Mouse (Mus musculus) CH12.LX (cell line): ENCODE measurements around the gene Acsm5. TPM values are rescaled to one million over a fixed set of nuclear protein-coding genes. Genes with fewer than 3 reads are reported as not detected.
"Not testable (repeated sequence)": the region's sequence is repeated elsewhere in the genome, so short reads cannot be mapped to it uniquely, and the experiment has no call there.

ENCODE experiments used
- DNase-seq: peaks from one replicate; pipeline ENCODE4 v3.0.0-alpha.2; 2013; ENCODE audit errors: extremely low read depth
- H3K27ac ChIP-seq: 2 replicates; pipeline ENCODE4 v1.5.1; 2012; ENCODE audit warnings: low read depth, mild to moderate bottlenecking, control low read depth, moderate library complexity; ENCODE audit not compliant: insufficient read depth
- H3K27me3 ChIP-seq: replicated peaks from 2 replicates; pipeline ENCODE3; 2012; ENCODE audit warnings: inconsistent platforms
- H3K36me3 ChIP-seq, 2 experiments: replicated peaks in 1 of 2; 2 replicates each; pipeline versions ENCODE3 to v1.6.1; 2012; ENCODE audit warnings: inconsistent platforms in 1 of 2, low read length in 1 of 2, mild to moderate bottlenecking in 1 of 2, mixed read lengths in 1 of 2, moderate library complexity in 1 of 2; ENCODE audit not compliant: control insufficient read depth in 1 of 2, insufficient read depth in 1 of 2
- H3K4me1 ChIP-seq, 2 experiments: 2 replicates each; pipeline ENCODE4 v1.6.1; 2012; ENCODE audit warnings: inconsistent platforms in 1 of 2, moderate library complexity in 1 of 2; ENCODE audit not compliant: insufficient read depth in 2 of 2, control insufficient read depth in 1 of 2
- H3K4me2 ChIP-seq: 2 replicates; pipeline ENCODE4 v1.6.1; 2012; ENCODE audit warnings: low read depth, mild to moderate bottlenecking, control low read depth; ENCODE audit not compliant: poor library complexity, insufficient read depth, severe bottlenecking
- H3K4me3 ChIP-seq, 3 experiments: fragments of 150-350 bp in 1 of 3; sonication (generic) in 1 of 3; replicated peaks in 1 of 3; 2 replicates each; pipeline versions ENCODE3 to v1.5.1; 2011 to 2012; ENCODE audit warnings: low read depth in 2 of 3, low read length in 2 of 3, mild to moderate bottlenecking in 2 of 3, moderate library complexity in 2 of 3, control low read depth in 1 of 3, improper control_type of control experiment in 1 of 3, inconsistent platforms in 1 of 3, mixed read lengths in 1 of 3; ENCODE audit not compliant: poor library complexity in 1 of 3
- H3K79me2 ChIP-seq: replicated peaks from 2 replicates; pipeline ENCODE4 v1.6.1; 2012; ENCODE audit warnings: mild to moderate bottlenecking, moderate library complexity; ENCODE audit not compliant: control insufficient read depth, poor library complexity, insufficient read depth, severe bottlenecking; ENCODE audit errors: extremely low read depth
- H3K9ac ChIP-seq: 2 replicates; pipeline ENCODE4 v1.6.1; 2012; ENCODE audit warnings: low read depth, mild to moderate bottlenecking, control low read depth, moderate library complexity; ENCODE audit not compliant: insufficient read depth
- H3K9me3 ChIP-seq: replicated peaks from 2 replicates; pipeline ENCODE3; 2012; ENCODE audit warnings: low read length, inconsistent platforms, mixed read lengths
- BHLHE40 ChIP-seq: IDR thresholded peaks from 2 replicates; pipeline ENCODE4 v1.6.1; 2011; ENCODE audit warnings: mild to moderate bottlenecking, low read depth, low read length, improper control_type of control experiment
- CHD2 ChIP-seq: IDR thresholded peaks from 2 replicates; pipeline ENCODE4 v1.6.1; 2011; ENCODE audit warnings: low read length, improper control_type of control experiment
- CTCF ChIP-seq, 2 experiments: IDR thresholded peaks in 1 of 2; conservative IDR thresholded peaks in 1 of 2; 2 replicates each; pipeline ENCODE4 v1.5.1; 2011 to 2012; ENCODE audit warnings: low read depth in 2 of 2, low read length in 2 of 2, improper control_type of control experiment in 1 of 2, inconsistent platforms in 1 of 2, mild to moderate bottlenecking in 1 of 2, moderate library complexity in 1 of 2
- HCFC1 ChIP-seq: IDR thresholded peaks from 2 replicates; pipeline ENCODE4 v1.6.1; 2012; ENCODE audit warnings: low read depth, mild to moderate bottlenecking, inconsistent platforms, low read length, improper control_type of control experiment
- JUN ChIP-seq: IDR thresholded peaks from 2 replicates; pipeline ENCODE4 v1.6.1; 2011; ENCODE audit warnings: low read depth, mild to moderate bottlenecking, low read length, improper control_type of control experiment, moderate library complexity; ENCODE audit not compliant: insufficient read depth
- JUND ChIP-seq: conservative IDR thresholded peaks from 2 replicates; pipeline ENCODE4 v1.6.1; 2011; ENCODE audit warnings: low read depth, low read length, improper control_type of control experiment
- MAFK ChIP-seq: IDR thresholded peaks from 2 replicates; pipeline ENCODE4 v1.6.1; 2011; ENCODE audit warnings: low read length, improper control_type of control experiment; ENCODE audit not compliant: insufficient replicate concordance
- MAX ChIP-seq: IDR thresholded peaks from 2 replicates; pipeline ENCODE4 v1.6.1; 2011; ENCODE audit warnings: low read length, improper control_type of control experiment
- MYC ChIP-seq: IDR thresholded peaks from 2 replicates; pipeline ENCODE4 v1.6.1; 2011; ENCODE audit warnings: low read depth, mild to moderate bottlenecking, improper control_type of control experiment, low read length
- RAD21 ChIP-seq: IDR thresholded peaks from 2 replicates; pipeline ENCODE4 v1.6.1; 2011; ENCODE audit warnings: low read depth, mild to moderate bottlenecking, low read length, improper control_type of control experiment, moderate library complexity
- SMC3 ChIP-seq: IDR thresholded peaks from 2 replicates; pipeline ENCODE4 v1.6.1; 2011; ENCODE audit warnings: low read depth, low read length, improper control_type of control experiment
- TCF12 ChIP-seq: IDR thresholded peaks from 2 replicates; pipeline ENCODE4 v1.6.1; 2014; ENCODE audit warnings: low read depth, mild to moderate bottlenecking, inconsistent platforms, low read length, improper control_type of control experiment
- ZC3H11A ChIP-seq: IDR thresholded peaks from 2 replicates; pipeline ENCODE4 v1.6.1; 2012; ENCODE audit warnings: low read depth, mild to moderate bottlenecking, inconsistent platforms, low read length, improper control_type of control experiment
- ZMIZ1 ChIP-seq: IDR thresholded peaks from 2 replicates; pipeline ENCODE4 v1.6.1; 2012; ENCODE audit warnings: low read depth, mild to moderate bottlenecking, inconsistent platforms, low read length, improper control_type of control experiment
- ZNF384 ChIP-seq: IDR thresholded peaks from 2 replicates; pipeline ENCODE4 v1.6.1; 2012; ENCODE audit warnings: low read depth, low read length, improper control_type of control experiment, inconsistent platforms
- dilution Hi-C: fragments of 300-500 bp; cut with MboI; formaldehyde crosslinking; loops from 2 replicates; pipeline ENCODE4 v1.14.3; 2020; ENCODE audit warnings: low sequenced_read_pairs; ENCODE audit not compliant: extremely low pct_unique_long_range_greater_than_20kb, extremely low pct_ligation_motif_present
- in situ Hi-C: fragments of 300-500 bp; cut with MboI; formaldehyde crosslinking; loops from 3 replicates; pipeline ENCODE4 v1.14.3; 2019; ENCODE audit warnings: low sequenced_read_pairs, low pct_ligation_motif_present, low pct_unique_long_range_greater_than_20kb, mixed read lengths
- polyA plus RNA-seq: library from polyadenylated mRNA; unstranded; fragments of >175 nt; gene quantifications from 2 replicates; pipeline ENCODE4 v1.2.1, GENCODE M21; 2012; ENCODE audit warnings: low read depth; ENCODE audit not compliant: insufficient read length
- total RNA-seq, 2 experiments: library from RNA; depleted of rRNA; stranded (reverse); fragments of 300-350 nt in 1 of 2; fragments of >200 nt in 1 of 2; gene quantifications; 2 replicates each; pipeline ENCODE4 v1.2.3; 2012 to 2014

Acsm5 gene
- total and polyA plus RNA-seq, 3 experiments, result not detected

GRCm38 (mm10) chr7:119560452-119560835 is 41.2 kb downstream of the Acsm5 start:
- Histone ChIP-seq H3K79me2 (no peaks in the 10 kb centered on the region), H3K27ac (no peak overlapping the region), H3K4me2 (no peak overlapping the region), H3K27me3 (no peaks in the 10 kb centered on the region), H3K9me3 (no peaks in the 10 kb centered on the region), H3K9ac (no peak overlapping the region), H3K4me3 (no peak overlapping the region), H3K4me1 (no peaks in the 10 kb centered on the region), H3K36me3 (no peaks in the 10 kb centered on the region)
- dilution Hi-C loops, result no loop called here
- no peak for TF ChIP-seq MYC
- TF ChIP-seq JUN, result no peak
- TF ChIP-seq MAFK, result no peak
- no peak for TF ChIP-seq CTCF (conservative IDR thresholded peaks at IDR 0.05 in 1 of 2, IDR thresholded peaks at IDR 0.05 in 1 of 2; ENCODE audit: low read depth in 2 of 2, low read length in 2 of 2)
- no peak for TF ChIP-seq RAD21
- no peak for TF ChIP-seq CHD2
- TF ChIP-seq MAX, result no peak
- TF ChIP-seq ZC3H11A, result no peak
- no peak for TF ChIP-seq HCFC1
- TF ChIP-seq TCF12, result no peak
- no peak for TF ChIP-seq JUND
- no peak for TF ChIP-seq BHLHE40
- no peak for TF ChIP-seq ZMIZ1
- no peak for TF ChIP-seq ZNF384
- in situ Hi-C loops, result no loop called here
- no peak for DNase-seq

- Histone ChIP-seq H3K4me1 (no peaks in the 10 kb centered on the region), H3K27ac (no peak overlapping the region), H3K79me2 (no peaks in the 10 kb centered on the region), H3K9me3 (no peaks in the 10 kb centered on the region), H3K9ac (no peak overlapping the region), H3K4me2 (no peak overlapping the region), H3K4me3 (no peak overlapping the region), H3K27me3 (no peaks in the 10 kb centered on the region), H3K36me3 (no peaks in the 10 kb centered on the region)
- in situ Hi-C loops, result no loop called here
- dilution Hi-C loops, result no loop called here
- no peak for DNase-seq
- TF ChIP-seq SMC3 (no peak), ZNF384 (no peak)
Measured at GRCm38 (mm10) chr7:119561441-119561840, 42.2 kb downstream of the Acsm5 start.

- in situ Hi-C loops, H3K4me3 ChIP-seq, H3K9ac ChIP-seq, dilution Hi-C loops, H3K36me3 ChIP-seq, H3K79me2 ChIP-seq, DNase-seq, H3K27me3 ChIP-seq, H3K27ac ChIP-seq, H3K4me1 ChIP-seq, H3K9me3 ChIP-seq, H3K4me2 ChIP-seq: not testable (repeated sequence)
Measured at GRCm38 (mm10) chr7:119562476-119562875, 43.2 kb downstream of the Acsm5 start.
